Mouse (Mus musculus) heart, postnatal 0 days (tissue): ENCODE data around the gene Pex16.

Experiments
- CTCF ChIP-seq: IDR thresholded peaks from 2 replicates; pipeline ENCODE4 v1.5.1; 2016; ENCODE audit warnings: antibody characterized with exemption, control low read depth, low read depth
- EP300 ChIP-seq: IDR thresholded peaks from 2 replicates; pipeline ENCODE4 v1.6.1; 2016; ENCODE audit warnings: antibody characterized with exemption, low read depth

DNA sequence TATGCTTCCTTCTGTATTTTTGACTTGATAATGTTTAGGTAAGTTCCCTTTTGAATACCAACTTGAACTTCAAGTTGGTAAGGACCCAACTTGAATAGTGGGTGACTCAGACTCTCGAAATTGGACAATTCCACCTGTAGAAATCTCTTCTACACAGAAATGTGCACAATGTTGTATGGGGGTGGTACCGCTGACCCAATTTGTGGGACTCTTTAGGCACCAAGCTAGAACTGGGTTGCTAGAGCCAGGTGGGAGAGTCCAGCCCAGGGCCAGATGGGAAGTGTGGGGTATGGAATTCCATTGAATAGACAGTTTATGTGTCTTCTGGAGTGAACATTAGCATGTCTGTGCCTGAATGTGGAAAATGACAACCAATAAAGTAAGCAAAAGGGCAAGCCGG is 21.1 kb downstream of the Pex16 start:
- no peak for TF ChIP-seq CTCF
- no peak for TF ChIP-seq EP300
